Comparison of ENCODE assay signal across 22 mouse cellular contexts in the genomic region with DNA sequence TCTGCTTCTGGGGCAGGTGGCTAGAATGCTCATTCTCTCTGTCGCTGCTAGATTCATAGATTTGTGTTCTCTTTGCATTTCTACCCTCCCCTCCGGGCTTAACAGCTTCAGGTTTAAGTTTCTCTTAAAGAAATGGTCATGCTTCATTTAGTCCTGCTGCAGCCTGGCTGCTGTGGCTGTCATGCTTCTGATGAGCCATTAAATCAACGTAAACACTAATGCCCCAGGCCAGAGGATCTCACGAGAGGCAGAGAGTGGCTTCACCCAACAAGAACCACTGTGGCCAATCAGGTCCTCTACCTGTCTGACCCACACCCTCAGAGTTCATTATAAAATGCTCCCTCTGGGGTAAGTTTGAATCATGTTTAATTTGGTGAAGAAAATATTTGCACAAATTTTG.
DNase-seq lines count a peak whose midpoint lies in the region; ATAC-seq lines count a peak whose summit lies in the region.
"Had no signal": no experiment of that assay in that cellular context is flagged by ENCODE, and none has a peak within 500 bp of the region (broad histone marks: within the 10 kb centered on the region; RNA-seq: fewer than 3 reads in every experiment).

No protein-coding gene starts in this region.

- WGBS in kidney, embryonic 14.5 days, result 8% methylated on average over 4 of the region's 4 CpGs
- 5% methylated on average over 4 of the region's 4 CpGs for WGBS in midbrain, embryonic 14.5 days
- WGBS in midbrain, embryonic 16.5 days, result 29% methylated on average over 4 of the region's 4 CpGs
- WGBS in embryonic facial prominence, embryonic 10.5 days, result 17% methylated on average over 4 of the region's 4 CpGs
- 47% methylated on average over 4 of the region's 4 CpGs for WGBS in intestine, embryonic 16.5 days

- no peaks in the 10 kb centered on the region for H3K4me1 ChIP-seq in kidney, embryonic 14.5 days (ENCODE audit: control insufficient read depth, insufficient read depth, low read length)
- no peaks in the 10 kb centered on the region for H3K4me1 ChIP-seq in midbrain, embryonic 14.5 days (ENCODE audit: control insufficient read depth, insufficient read depth, low read length)
- peaks cover 4% of the 10 kb centered on the region; the same call in 1 of the 2 replicates for H3K4me1 ChIP-seq in midbrain, embryonic 16.5 days (ENCODE audit: control insufficient read depth, insufficient read depth, low read length)
- peaks cover 7% of the 10 kb centered on the region; the same call in 1 of the 2 replicates for H3K4me1 ChIP-seq in embryonic facial prominence, embryonic 10.5 days
- no peaks in the 10 kb centered on the region for H3K4me1 ChIP-seq in intestine, embryonic 16.5 days (ENCODE audit: control insufficient read depth, insufficient read depth, low read length)
- H3K4me1 ChIP-seq: forebrain, embryonic 15.5 days; intestine, embryonic 15.5 days had no signal

- no peaks in the 10 kb centered on the region for H3K36me3 ChIP-seq in kidney, embryonic 14.5 days (ENCODE audit: control insufficient read depth, insufficient read depth, low read length)
- H3K36me3 ChIP-seq in midbrain, embryonic 14.5 days (ENCODE audit: control insufficient read depth, insufficient read depth, low read length), result no peaks in the 10 kb centered on the region
- no peaks in the 10 kb centered on the region for H3K36me3 ChIP-seq in midbrain, embryonic 16.5 days (ENCODE audit: control insufficient read depth, insufficient read depth, low read length)
- H3K36me3 ChIP-seq in embryonic facial prominence, embryonic 10.5 days (replicated peaks), result no peaks in the 10 kb centered on the region
- no peaks in the 10 kb centered on the region for H3K36me3 ChIP-seq in intestine, embryonic 16.5 days (ENCODE audit: control insufficient read depth, insufficient read depth, low read length)
- H3K36me3 ChIP-seq: forebrain, embryonic 15.5 days; G1E; intestine, embryonic 15.5 days had no signal

- no peak overlapping the region for H3K9ac ChIP-seq in kidney, embryonic 14.5 days (ENCODE audit: low read depth, low read length)
- H3K9ac ChIP-seq in midbrain, embryonic 14.5 days (replicated peaks; ENCODE audit: low read length), result no peak overlapping the region
- H3K9ac ChIP-seq in midbrain, embryonic 16.5 days (ENCODE audit: low read depth, low read length), result no peak overlapping the region
- no peak overlapping the region for H3K9ac ChIP-seq in intestine, embryonic 16.5 days (ENCODE audit: low read depth, low read length)
- H3K9ac ChIP-seq: forebrain, embryonic 15.5 days; intestine, embryonic 15.5 days; liver, postnatal 0 days had no signal

- H3K27ac ChIP-seq in kidney, embryonic 14.5 days (ENCODE audit: low read depth, low read length), result no peak overlapping the region
- H3K27ac ChIP-seq in midbrain, embryonic 14.5 days (replicated peaks; ENCODE audit: low read depth, low read length), result no peak overlapping the region; the same call in 1 of the 2 replicates
- H3K27ac ChIP-seq in midbrain, embryonic 16.5 days (ENCODE audit: low read length), result no peak overlapping the region
- no peak overlapping the region for H3K27ac ChIP-seq in embryonic facial prominence, embryonic 10.5 days (replicated peaks)
- H3K27ac ChIP-seq in intestine, embryonic 16.5 days (ENCODE audit: low read length), result no peak overlapping the region
- H3K27ac ChIP-seq: forebrain, embryonic 15.5 days; intestine, embryonic 15.5 days; stomach, postnatal 0 days had no signal

- peak; percentile 73; the same call in 1 of the 2 replicates for ATAC-seq in kidney, embryonic 14.5 days (ENCODE audit: low FRiP score, low TSS enrichment)
- ATAC-seq in midbrain, embryonic 14.5 days (ENCODE audit: low FRiP score, low TSS enrichment), result peak; percentile 43; the same call in 1 of the 2 replicates
- ATAC-seq in midbrain, embryonic 16.5 days, result no peak
- ATAC-seq in intestine, embryonic 16.5 days, result no peak
- ATAC-seq: forebrain, embryonic 15.5 days; intestine, embryonic 15.5 days; liver, postnatal 0 days; Patski had no signal

- no peak overlapping the region for H3K4me3 ChIP-seq in kidney, embryonic 14.5 days (ENCODE audit: low read length)
- no peak overlapping the region for H3K4me3 ChIP-seq in midbrain, embryonic 14.5 days (replicated peaks; ENCODE audit: low read depth, low read length)
- no peak overlapping the region for H3K4me3 ChIP-seq in midbrain, embryonic 16.5 days (ENCODE audit: low read depth, low read length)
- H3K4me3 ChIP-seq in embryonic facial prominence, embryonic 10.5 days, result no peak overlapping the region
- H3K4me3 ChIP-seq in intestine, embryonic 16.5 days (ENCODE audit: low read length), result no peak overlapping the region
- H3K4me3 ChIP-seq: forebrain, embryonic 15.5 days; intestine, embryonic 15.5 days had no signal

- H3K9me3 ChIP-seq in kidney, embryonic 14.5 days (ENCODE audit: control insufficient read depth, low read length), result no peaks in the 10 kb centered on the region
- H3K9me3 ChIP-seq in midbrain, embryonic 14.5 days (ENCODE audit: control insufficient read depth, low read length), result no peaks in the 10 kb centered on the region
- no peaks in the 10 kb centered on the region for H3K9me3 ChIP-seq in midbrain, embryonic 16.5 days (replicated peaks; ENCODE audit: control insufficient read depth, low read length, poor library complexity, severe bottlenecking)
- no peaks in the 10 kb centered on the region for H3K9me3 ChIP-seq in embryonic facial prominence, embryonic 10.5 days
- no peaks in the 10 kb centered on the region for H3K9me3 ChIP-seq in intestine, embryonic 16.5 days (ENCODE audit: control insufficient read depth, low read length)
- H3K9me3 ChIP-seq: forebrain, embryonic 15.5 days; intestine, embryonic 15.5 days had no signal

- no peak for DNase-seq in kidney, postnatal 14 days
- peak; percentile 52 for DNase-seq in midbrain, embryonic 14.5 days
- peak; percentile 9 for DNase-seq in embryonic facial prominence, embryonic 10.5 days (ENCODE audit: low spot score)
- peak; percentile 13 for DNase-seq in retina, embryonic 14.5 days (ENCODE audit: low spot score)
- DNase-seq: adrenal gland, postnatal 36 days; B cell, adult 2 months; cerebellum, adult 11 months; cerebellum, adult 9-11 months; liver, postnatal 0 days; lung, postnatal 10 days; right cerebral cortex, postnatal 14 days; thymus, adult 2 months had no signal

- H3K27me3 ChIP-seq in kidney, embryonic 14.5 days (ENCODE audit: control insufficient read depth, insufficient read depth, low read length), result no peaks in the 10 kb centered on the region
- H3K27me3 ChIP-seq in midbrain, embryonic 14.5 days (ENCODE audit: control insufficient read depth, insufficient read depth, low read length), result no peaks in the 10 kb centered on the region
- H3K27me3 ChIP-seq in midbrain, embryonic 16.5 days (ENCODE audit: control insufficient read depth, insufficient read depth, low read depth, low read length), result no peaks in the 10 kb centered on the region
- no peaks in the 10 kb centered on the region for H3K27me3 ChIP-seq in embryonic facial prominence, embryonic 10.5 days (replicated peaks; ENCODE audit: low read depth, poor library complexity, severe bottlenecking)
- H3K27me3 ChIP-seq in intestine, embryonic 16.5 days (replicated peaks; ENCODE audit: control insufficient read depth, insufficient read depth, low read length), result no peaks in the 10 kb centered on the region
- H3K27me3 ChIP-seq: CH12.LX; forebrain, embryonic 15.5 days; intestine, embryonic 15.5 days had no signal

- no peak overlapping the region for H3K4me2 ChIP-seq in kidney, embryonic 14.5 days (replicated peaks; ENCODE audit: low read depth, low read length)
- H3K4me2 ChIP-seq in midbrain, embryonic 14.5 days (ENCODE audit: low read length), result no peak overlapping the region
- H3K4me2 ChIP-seq in midbrain, embryonic 16.5 days (ENCODE audit: low read length), result no peak overlapping the region
- H3K4me2 ChIP-seq in intestine, embryonic 16.5 days (ENCODE audit: low read depth, low read length), result no peak overlapping the region
- H3K4me2 ChIP-seq: forebrain, embryonic 15.5 days; heart, embryonic 11.5 days; intestine, embryonic 15.5 days had no signal

Comparison
In these comparisons a context has a peak if more than half of its experiments do, and no peak if none do; other contexts are left out.
1. ATAC-seq: peak in kidney, embryonic 14.5 days (single experiment) and midbrain, embryonic 14.5 days (single experiment); none in midbrain, embryonic 16.5 days (single experiment) and intestine, embryonic 16.5 days (single experiment).